Mouse (Mus musculus): ENCODE results near the gene Lrch2. TPM values are rescaled to one million over a fixed set of nuclear protein-coding genes. Genes with fewer than 3 reads are reported as not detected.

The Lrch2 gene
- polyA plus RNA-seq, 1 experiment from 2014 or later, result 4.1 TPM

DNA sequence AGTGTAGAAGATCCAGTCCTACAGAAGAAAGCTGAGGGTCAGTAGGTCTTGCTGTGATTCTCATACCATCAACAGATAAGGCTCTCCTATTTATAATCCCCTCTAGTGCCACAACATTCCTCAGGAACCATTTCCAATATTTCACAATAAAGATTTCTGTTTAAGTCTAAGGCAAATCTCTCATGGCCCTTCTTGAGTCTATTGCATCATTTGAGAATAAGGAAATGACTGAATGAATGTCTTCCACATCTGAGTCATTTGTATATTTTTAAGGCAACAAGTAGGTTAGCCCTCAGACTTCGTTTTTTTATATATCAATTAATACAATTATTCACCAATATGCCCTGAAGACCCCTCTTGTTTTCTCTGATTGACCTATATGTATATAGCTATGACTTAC, 124.8 kb downstream of the Lrch2 start, which contains the start of gene Il13ra2:
Gene Il13ra2 (minus strand): TSS at position 64 of the 400 bp plus-strand sequence.
- Histone ChIP-seq H3K9ac (no peak within 1 kb of the TSS), H3K36me3 (no peaks in the 10 kb centered on the region), H3K4me1 (replicated peaks) (no peaks in the 10 kb centered on the region), H3K27ac (no peak within 1 kb of the TSS), H3K4me2 (replicated peaks) (no peak within 1 kb of the TSS), H3K4me3 (replicated peaks) (no peak within 1 kb of the TSS), H3K9me3 (no peaks in the 10 kb centered on the region), H3K27me3 (replicated peaks) (no peaks in the 10 kb centered on the region)
- WGBS, result 40% methylated on average over 1 of the region's 1 CpGs
- no peak for ATAC-seq

Other genes starting within 250 kb of the Lrch2 start
- not detected in 2 replicates for gene Il13ra2, start 124.9 kb downstream of the Lrch2 start, polyA plus RNA-seq (2015; fragmentation: Nextera tagmentation; extraction: Ambion mirVana)
- gene Vmn1r239-ps, start 100.4 kb downstream of the Lrch2 start, polyA plus RNA-seq (2015; fragmentation: Nextera tagmentation; extraction: Ambion mirVana), result not detected in 2 replicates
- gene Gm15128, start 211.9 kb upstream of the Lrch2 start, polyA plus RNA-seq (2015; fragmentation: Nextera tagmentation; extraction: Ambion mirVana), result not detected in 2 replicates

All from intestine, embryonic 15.5 days (tissue).